Mouse (Mus musculus): ENCODE data around the gene Il2rb.

Il2rb gene

GRCm38 (mm10) chr15:78443857-78444256, 51.2 kb downstream of the Il2rb start:
- DNase-seq: no peak

- DNase-seq: no peak
Measured at GRCm38 (mm10) chr15:78442231-78442630, 52.8 kb downstream of the Il2rb start.

GRCm38 (mm10) chr15:78438973-78439372, 56.1 kb downstream of the Il2rb start:
- no peak for DNase-seq

GRCm38 (mm10) chr15:78438505-78438904, 56.6 kb downstream of the Il2rb start:
- no peak for DNase-seq

- no peak for DNase-seq
Measured at GRCm38 (mm10) chr15:78438018-78438394, 57.1 kb downstream of the Il2rb start.

GRCm38 (mm10) chr15:78437237-78438017, 57.6 kb downstream of the Il2rb start:
- peak; percentile 48 to 57 for DNase-seq

- peak; percentile 88 to 90 for DNase-seq
Measured at GRCm38 (mm10) chr15:78436380-78437192, 58.5 kb downstream of the Il2rb start.

GRCm38 (mm10) chr15:78435681-78436080, 59.4 kb downstream of the Il2rb start:
- no peak for DNase-seq

- DNase-seq: peak; percentile 77 to 80
Measured at GRCm38 (mm10) chr15:78434896-78435520, 60.1 kb downstream of the Il2rb start.

- no peak for DNase-seq
Measured at GRCm38 (mm10) chr15:78431541-78432121, 63.4 kb downstream of the Il2rb start.

- DNase-seq: no peak
Measured at GRCm38 (mm10) chr15:78430874-78431273, 64.2 kb downstream of the Il2rb start.

GRCm38 (mm10) chr15:78429871-78430622, 65.0 kb downstream of the Il2rb start:
- no peak for DNase-seq

Measured in cerebellum, postnatal 10 days (tissue).